Mouse (Mus musculus) retina, postnatal 1 day (tissue): ENCODE data around the gene Syde2.
A peak's percentile ranks its signal among the peaks of the same experiment; 100 is the strongest.
"Not testable (repeated sequence)": the region's sequence is repeated elsewhere in the genome, so short reads cannot be mapped to it uniquely, and the experiment has no call there.

Experiments
- DNase-seq: peaks from one replicate; pipeline ENCODE4 v3.0.0-alpha.2; 2012

The Syde2 gene

DNA sequence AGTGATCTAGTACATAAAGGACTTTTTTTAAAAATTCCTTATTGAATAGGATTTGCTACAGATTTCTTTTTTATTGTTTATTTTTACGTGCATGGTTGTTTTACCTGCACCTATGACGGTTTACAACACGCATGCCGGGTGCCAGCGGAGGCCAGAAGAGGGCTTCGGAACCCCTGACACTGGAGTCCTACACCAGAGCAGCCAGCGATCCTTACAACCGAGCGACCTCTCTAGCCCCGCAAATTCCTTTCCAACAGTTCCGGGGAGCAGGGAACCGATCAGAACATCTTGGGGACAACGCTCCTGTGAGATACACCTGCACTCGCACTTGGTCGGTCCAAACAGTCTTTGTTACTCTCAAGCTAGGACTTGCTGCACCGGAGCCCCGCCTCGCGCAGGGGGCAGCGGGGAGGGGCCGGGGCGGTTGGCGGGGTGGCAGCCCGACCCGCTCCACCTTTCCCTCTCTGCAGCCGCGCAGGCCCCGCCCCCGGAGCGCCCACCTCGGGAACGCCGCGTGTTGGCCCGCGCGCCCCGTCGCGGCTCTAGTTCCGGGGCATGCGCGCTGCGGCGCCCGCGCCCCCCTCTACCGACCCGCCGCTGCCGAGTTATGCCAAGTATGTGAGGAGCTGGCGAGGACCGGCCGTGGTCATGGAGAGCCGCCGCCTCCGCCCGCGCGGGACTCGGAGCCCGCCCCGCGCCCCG is at the start of gene Syde2:
Gene Syde2, plus strand, starts transcription at position 603 of the 702 bp plus-strand sequence.
- peak; percentile 88 for DNase-seq

DNA sequence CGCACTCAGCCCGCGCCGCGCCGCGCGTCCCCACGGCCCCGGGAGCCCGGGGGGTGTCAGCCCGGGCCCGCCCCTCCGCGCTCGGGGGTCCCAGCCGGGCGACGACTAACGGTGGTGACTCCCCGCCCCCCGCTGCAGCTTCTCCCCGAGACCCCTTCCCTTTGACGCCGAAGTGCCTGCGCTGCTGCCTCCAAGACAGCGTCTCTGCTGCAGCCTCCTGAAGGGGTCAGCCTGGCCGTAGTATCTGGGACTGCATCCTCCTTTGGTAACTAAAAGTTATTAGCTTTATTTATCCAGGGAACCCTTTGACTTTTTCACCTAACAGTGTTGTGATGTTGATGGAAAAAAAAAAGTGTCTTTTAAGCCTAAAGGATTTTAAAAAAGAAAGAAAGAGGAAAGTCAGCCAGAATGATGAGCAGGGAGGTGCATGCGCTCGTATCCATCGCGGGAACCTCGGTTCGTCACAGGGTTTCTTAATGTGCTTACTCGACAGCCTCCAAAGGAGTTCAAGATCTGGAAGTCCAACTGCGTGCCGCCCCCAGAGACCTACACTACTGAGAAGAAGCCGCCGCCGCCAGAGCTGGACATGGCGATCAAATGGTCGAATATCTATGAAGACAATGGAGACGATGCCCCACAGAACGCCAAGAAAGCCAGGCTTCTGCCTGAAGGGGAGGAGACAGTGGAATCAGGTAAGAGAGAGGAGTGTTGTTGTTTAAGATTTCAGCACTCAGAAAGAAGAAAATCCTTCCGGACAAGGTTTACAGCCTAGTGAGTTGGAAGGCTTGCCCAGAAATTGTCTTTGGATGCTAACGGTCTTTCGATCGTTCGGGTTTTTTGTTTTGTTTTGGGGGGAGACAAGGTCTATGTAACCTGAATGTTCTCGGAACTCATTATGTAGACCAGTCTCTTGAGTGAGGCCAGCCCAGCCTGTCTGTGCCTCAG is 49.0 kb upstream of the Syde2 start:
- peak; percentile 43 for DNase-seq

DNA sequence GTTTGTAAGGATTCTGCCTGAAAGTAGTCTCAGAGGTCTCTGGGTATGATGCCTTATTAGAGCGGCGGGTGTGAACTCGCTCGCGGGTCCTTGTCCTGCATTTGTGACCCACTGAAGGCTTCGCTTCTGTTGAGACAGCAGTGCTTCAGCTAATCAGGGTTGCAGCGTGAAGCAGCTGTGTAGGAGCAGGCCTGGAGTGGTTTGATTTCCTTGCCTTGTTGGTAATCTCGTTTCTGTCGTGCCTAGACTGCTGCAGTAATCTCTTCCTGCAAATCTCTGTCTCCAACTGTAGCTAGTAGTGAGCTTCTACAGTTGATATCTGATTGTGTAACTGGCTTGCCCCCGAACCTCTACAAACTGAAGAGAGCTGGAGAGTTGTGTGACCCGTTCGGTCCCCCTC is 48.3 kb upstream of the Syde2 start:
- peak; percentile 20 for DNase-seq

DNA sequence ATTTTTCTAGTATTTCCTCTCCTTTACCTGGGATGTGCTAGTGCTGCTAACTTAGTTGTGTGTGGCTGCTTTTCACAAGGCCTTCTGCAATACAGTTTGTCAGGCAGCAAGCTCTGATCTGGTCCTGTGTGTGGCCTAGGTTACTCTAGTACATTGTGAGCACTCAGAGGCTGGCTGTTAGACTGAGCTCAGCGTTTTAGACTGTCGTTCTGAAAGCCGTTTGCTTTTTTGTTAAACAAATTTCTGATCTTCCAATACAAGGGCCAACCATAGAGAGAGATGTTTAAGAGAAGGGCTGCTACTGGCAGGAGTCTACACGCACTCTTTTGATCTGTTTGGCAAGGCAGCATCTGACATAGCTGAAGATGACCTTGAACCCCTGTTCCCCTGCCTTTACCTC is 47.7 kb upstream of the Syde2 start:
- no peak for DNase-seq

DNA sequence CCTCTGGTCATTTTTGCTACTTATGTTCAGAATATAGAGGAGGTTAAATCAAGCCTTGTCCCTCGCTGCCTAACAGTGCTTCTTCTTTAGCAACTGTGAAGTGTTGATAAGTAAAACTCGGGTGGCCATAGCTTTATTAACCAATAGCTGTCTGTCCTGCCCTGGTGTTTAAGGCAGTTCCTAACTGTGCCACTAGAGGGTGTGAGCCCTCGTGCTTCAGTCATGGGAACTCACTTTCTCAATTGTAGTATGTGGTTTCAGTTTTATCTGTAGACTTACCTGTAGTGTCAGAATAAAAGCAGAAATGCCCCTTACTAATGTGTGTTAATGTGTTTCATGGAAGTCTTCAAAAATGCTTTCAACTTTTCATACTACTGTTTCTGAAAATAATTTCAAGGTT is 45.7 kb upstream of the Syde2 start:
- peak; percentile 77 for DNase-seq

DNA sequence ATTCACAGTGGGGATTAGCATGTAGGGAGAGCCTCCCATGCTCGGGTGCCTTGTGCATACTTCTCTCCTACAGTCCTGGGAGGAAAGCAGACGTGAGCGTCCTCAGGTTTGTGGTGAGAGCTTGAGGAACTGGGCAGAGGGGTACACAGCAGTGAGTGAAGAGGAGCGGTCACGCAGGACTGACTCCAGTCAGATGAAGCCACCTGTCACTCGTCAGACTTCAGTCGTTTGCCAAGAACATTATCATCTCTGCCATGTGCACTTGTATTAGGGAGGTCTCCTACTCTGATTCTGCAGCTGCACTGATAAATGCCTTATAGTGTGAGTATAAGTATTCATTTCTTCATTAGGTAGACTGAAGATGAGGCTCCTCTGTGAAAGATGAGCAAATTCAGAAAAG is 43.3 kb upstream of the Syde2 start:
- no peak for DNase-seq

DNA sequence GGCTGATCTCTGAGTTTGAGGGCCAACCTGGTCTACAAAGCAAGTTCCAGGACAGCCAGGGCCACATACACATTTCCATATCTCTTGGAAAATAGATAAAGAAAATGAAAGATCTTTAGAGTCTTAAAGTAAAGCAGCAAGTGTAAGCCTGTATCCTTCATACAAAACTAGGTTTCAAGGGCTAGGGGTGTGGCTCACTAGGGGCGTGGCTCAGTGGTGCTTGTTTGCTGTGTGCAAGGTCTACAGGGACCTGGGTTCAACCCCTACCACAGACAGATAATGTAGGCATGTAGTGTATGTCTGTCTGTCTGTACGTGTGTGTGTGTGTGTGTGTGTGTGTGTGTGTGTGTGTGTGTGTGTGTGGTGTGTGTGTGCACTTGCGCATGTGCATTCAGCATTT is 41.8 kb upstream of the Syde2 start:
- no peak for DNase-seq

DNA sequence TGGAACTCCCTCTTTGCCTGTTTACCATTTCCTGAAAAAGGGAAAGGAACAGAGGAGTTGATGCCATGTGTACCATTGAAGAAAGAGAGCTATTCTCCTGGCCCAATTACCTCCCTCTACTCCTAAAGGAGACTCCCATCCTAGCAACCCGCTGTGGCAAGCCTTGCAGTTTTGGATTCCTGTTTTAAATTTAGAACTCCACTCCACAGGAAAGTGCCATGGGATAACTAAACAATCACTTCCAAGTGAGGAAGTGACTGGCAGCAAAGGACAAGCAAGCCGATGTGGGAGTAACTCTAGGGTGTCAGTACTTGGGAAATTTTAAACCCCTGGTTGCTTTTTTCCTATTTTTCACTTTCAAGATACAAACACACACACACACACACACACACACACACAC is 41.0 kb upstream of the Syde2 start:
- no peak for DNase-seq

DNA sequence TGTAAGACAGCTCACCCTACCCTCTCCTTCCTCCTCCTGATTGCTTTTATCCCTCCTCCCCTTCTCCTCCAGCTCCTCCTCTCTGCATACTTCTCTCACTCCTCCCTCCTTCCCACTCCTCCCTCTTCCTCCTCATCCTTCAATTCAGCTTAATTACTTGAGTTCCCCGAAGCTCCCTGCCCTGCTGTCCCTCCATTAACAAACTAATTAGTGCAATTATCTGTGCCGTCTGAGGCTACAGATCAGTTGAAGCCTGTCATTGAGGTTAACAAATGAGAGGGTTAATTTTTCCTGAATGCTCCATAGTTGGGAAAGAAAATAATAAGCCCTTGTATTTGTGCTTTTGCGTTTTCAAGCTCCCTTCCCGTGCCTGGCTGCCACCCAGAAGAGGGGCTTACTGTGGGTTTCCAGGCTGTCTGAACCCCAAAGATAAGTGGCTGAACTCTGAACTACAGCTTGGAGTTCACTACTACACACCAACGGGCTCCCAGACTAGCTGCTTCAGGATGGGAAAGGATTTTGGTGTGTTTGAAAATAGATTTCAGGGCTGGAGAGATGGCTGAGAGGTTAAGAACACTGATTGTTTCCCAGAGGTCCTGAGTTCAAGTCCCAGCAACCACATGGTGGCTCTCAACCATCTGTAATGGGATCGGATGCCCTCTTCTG is 40.0 kb upstream of the Syde2 start:
- DNase-seq: peak; percentile 91

DNA sequence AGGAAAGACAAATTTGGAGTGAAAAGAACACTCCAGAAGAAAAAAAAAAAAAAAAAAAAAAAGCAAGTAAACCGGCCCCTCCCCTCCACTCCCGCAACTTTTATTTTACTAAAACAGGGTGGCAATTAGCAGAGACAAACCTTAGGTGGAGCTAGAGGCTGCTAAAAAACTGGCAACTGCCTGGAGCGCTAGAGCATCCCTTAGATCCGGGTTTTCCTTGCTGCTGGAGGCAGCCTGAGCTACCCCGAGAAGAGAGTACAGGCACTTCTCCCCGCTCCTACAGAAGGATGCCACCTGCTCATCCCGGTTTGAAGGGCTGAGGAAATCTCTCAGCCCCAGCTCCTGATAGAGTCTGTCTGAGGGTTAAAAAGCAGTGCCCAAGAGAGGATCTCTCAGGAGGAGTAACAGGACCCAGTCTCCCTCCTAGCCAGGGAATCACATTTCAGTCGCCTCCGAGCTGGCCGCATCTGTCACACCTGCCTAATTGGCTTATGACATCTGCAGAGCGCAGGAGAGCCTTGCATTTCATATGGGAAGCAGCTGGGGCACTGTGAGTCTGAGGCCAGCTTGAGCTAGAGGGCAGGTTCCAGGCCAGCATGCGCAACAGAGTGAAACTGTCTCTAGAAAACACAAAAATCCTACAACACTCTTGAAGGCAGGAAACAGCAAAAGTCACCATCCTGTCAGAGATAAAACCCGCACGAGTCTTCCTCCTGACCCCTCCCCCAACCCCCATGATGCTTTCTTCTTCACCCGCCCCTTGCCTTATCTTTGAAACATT is 37.4 kb upstream of the Syde2 start:
- DNase-seq: peak; percentile 78

DNA sequence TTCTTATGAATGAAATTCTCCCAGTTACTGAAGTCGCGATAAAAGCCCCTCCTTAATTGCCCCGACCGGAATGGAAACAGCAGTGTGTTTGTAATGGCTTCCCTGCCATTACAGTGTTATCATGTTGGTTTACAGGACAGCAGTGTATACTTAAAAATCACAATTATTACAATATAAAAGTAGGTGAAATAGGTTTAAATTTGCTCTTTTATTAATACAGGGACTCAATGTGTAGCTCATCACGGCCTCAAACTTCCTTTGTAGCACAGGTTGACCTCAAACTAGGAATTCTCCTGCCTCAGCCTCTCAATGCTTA is 36.9 kb upstream of the Syde2 start:
- no peak for DNase-seq

DNA sequence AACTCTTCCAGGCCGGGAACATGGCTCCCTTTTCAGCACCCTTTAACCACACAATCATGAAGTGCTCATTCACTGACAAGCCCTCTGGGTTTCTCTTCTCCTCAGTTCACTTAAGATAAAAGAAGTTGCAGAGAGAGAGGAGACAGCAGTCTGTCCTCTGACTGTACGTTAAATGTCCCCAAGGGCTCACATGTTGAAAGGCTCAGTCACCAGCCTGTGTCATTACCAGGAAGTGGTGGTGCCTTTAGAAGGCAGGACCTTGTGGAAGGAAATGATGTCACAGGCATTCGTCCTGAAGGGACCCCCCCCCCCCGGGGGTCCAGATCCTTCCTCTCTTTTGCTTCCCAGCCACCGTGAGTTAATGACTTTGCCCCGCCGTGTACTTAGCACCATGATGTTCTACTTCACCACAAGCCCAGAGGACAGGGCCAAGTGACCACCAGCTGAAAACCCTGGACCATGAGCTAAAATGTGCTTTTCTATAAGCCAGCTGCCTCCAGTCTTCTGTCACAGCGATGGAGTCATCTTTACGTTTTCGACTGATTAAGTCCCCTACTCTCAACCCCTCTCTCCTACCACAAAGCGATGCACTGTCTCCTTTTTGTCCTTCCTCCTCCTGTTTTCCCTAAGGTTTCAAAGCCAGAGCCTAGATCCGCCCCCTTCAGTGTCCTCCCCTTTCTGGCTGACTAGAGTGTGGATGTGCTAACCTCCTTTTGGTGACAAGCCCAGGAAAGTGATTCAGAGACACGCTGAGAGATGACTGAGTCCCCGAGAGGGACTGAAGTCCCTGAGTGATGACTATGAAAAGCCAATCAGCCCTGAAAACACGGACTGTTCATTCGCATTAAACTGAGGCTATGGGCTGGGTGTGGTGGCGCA is 36.1 kb upstream of the Syde2 start:
- no peak for DNase-seq

DNA sequence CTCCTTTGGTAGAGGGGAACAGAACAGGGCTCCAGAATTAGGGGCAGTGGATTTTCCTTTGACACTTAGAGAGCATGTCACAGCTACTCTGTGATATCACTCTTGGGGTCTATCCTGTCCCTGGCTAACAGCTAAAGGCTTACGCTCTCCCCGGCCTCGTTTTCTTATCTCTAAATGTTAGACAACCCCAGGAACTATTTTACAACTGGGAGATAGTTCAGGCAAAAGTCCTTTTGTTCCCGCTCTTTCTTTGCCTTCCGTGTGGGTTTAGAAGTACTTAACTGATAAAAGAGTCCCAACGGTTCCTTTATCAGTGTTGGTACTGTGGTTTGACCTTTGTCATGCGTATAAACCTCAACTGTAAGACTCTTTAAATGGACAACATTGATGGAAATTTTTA is 34.7 kb upstream of the Syde2 start:
- DNase-seq: no peak

DNA sequence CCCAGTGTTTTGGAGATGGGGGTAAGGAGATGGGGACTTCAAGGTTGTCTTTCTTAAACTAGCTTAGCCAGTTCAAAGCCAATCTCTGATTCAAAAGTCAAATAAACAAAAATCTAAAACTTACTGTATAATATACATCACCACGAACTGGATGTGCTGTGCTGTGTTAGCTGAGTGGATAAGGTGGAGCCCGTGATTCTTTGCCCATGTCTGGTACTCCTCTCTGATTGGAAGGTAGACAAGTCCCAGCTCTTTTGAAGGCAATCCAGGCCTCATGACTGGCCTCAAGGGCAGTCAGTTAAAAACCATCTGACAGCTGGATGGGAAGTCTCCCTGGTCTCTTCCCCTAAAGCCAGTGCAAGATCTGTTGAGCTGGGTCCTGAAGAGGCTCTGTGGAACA is 34.3 kb upstream of the Syde2 start:
- no peak for DNase-seq

DNA sequence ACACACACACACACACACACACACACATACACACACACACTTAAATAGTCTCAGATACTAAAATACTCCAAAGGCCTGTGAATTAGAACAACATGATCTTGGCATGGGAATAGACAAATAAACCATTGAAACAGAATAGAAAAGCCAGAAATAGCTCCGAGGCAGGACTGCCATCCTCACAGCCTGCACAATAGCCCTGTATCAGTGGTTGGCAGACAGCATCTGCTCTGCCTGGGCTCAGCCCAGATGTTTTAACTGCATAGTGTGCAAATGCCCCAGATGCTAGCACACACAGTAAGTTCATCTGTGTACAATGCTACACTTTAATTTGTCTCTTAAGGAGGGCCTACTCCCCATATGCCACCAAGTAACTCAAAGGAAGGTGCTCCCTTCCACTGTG is 27.8 kb upstream of the Syde2 start:
- no peak for DNase-seq

DNA sequence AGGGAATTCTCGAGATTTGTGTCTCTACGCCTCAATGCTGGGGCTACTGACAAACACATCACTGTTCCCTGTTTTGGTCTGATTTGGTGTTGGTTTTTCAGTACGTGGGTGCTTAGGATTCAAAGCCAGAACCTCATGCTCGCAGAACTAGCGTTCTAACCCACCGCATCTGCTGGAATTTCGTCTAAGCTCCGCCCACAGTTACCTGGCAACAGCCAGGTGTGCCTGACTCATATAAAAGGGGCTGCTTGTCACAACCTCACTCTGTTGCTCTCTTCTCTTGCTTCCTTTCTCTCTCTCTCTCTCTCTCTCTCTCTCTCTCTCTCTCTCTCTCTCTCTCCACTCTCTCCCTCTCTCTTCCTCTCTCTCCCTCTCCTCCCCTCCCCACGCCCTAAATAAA is 25.3 kb upstream of the Syde2 start:
- no peak for DNase-seq

DNA sequence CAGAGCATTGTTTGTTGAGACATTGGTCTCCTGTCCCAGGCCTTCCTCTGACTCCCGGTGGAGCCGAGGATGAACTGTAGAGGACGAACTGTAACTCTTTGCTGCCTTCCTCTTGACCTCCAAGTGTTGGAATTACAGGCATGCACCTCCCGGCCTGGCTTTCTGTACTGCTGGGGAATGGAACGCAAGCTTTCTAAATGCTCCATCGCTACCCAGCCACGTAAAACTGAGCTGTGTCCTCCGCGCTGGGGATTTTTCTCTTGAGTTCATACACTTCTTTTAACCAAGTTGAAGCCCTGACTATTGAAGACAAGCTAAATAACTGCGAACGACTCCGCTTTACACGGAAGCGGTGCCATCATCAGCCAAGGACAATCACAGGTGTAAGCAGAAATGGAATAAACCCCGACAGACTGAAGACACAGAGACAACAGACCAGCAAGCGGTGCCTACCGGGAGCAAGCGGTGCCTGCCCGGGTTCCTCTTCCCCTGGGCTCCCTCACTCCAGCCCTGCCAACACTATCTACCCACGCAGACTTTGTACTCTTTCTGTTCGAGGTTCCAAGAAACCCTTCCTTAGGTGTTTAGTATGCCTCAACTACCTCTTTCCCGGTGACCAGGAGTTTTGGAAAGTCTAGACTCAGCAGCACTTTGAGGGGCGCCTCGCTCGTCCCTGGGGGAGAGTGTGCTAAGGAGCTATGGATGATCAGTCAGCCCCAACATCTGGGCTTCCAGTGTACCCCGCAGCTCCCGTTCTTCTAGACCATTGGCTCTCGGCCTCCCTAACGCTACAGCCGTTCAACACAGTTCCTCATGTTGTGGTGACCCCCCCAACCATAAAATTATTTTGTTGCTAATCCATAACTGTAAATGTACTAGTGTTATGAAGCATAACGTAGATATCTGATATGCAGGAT is 24.3 kb upstream of the Syde2 start:
- peak; percentile 18 for DNase-seq

DNA sequence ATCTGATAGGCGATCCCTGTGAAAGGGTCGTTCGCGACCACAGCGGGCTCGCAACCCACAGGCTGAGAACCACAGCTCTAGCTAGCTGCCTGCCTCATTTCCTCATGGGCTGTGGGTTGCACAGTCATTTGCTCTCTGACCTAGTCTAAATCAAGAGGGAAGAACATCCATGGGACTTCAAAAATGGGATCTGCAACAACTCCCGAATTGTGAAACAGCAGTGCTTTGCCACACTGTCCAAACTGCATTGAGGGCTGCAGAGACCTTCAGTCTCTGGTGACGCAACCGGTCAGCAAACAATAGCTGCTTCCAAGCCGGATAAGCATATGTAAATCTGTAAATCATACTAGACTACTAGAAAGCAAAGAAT is 23.7 kb upstream of the Syde2 start:
- peak; percentile 49 for DNase-seq

DNA sequence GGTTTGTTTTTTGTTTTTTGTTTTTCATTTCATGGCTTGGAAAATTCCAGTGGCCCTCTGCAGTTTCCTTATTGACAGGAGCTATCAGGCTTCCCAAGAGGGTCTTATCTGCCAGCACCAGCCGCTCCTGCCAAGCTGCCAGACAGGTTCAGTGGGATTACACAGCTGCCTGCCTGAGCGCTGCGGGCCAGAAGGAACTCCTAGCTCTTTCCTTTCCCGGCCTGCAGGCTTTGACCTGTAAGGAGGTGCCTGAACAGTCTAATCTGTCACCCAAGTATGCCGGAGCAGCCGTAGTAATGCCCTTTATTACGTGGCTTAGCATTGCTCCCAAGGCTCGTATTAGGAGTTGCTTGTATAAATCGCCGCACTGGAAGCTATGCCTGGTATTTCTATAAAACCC is 23.2 kb upstream of the Syde2 start:
- peak; percentile 67 for DNase-seq

DNA sequence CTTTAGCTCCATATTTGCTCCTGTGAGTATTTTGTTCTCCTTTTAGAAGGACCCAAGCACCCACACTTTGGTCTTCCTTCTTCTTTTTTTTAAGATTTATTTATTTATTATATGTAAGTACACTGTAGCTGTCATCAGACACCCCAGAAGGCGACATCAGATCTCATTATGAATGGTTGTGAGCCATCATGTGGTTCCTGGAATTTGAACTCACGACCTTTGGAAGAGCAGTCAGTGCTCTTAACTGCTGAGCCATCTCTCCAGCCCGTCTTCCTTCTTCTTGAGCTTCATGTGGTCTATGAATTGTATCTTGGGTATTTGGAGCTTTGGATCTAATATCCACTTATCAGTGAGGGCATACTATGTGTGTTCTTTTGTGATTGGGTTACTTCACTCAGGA is 22.1 kb upstream of the Syde2 start:
- DNase-seq: not testable (repeated sequence)

DNA sequence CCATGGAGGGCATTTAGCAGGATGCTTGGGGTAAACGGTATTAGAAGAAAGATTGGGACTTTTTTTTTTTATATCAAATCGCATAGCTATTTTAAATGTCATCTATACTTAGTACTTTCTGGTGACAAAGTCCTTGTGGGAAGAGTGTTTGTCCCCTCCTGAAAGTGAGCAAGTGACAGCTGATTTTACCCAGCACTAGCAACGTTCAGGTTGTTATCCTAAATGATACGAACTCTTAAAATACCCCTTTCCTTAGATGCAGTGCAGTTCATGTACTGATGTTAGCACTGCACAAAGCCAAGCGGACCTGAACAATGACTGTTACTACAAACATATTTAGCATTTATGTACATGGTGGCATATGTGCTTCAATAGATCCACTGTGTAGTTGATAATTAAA is 20.9 kb upstream of the Syde2 start:
- DNase-seq: no peak
